Mouse (Mus musculus): ENCODE measurements around the gene Gm28048. TPM values are rescaled to one million over a fixed set of nuclear protein-coding genes. Genes with fewer than 3 reads are reported as not detected.

The Gm28048 gene
- total and polyA plus RNA-seq, 2 experiments = 13.0 TPM; not detected in 1

DNA sequence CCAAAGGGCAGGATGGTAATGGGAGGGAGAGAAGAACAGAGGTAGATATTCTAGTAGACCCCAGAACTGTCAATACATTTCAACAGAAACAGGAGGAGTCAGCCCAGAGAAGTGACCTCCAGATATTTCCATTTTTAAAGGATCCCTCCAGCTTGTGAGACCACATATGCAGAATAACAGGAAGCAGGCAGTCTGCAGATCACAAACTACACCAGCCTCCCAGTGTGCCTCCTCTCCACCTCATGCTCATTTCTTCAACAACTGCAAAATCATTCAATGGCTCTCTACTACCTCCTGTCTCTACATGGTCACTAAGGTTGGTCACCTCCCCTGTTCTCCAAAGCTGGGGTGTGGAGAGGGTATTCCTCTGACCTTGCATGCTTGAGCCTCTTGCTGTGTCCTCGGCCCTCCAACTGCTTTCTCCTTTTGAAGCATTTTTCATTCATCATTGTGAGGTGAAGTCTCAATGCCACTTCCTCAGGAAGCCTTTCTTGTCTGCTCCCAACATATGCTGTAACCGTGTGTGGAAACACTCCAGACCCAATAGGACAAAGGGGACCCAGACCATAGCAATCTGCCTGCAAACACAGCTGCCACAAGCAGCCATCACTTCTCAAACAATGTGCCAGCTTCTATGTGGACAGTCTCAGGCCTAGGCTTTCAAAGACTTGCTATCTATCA is 128.3 kb downstream of the Gm28048 start:
- WGBS = 64% methylated on average over 2 of the region's 2 CpGs
- no peak overlapping the region for H3K9ac ChIP-seq (ENCODE audit: low read depth, low read length)
- no peak overlapping the region for H3K4me3 ChIP-seq (ENCODE audit: insufficient read depth, low read depth, low read length)
- no peak for DNase-seq (ENCODE audit: extremely low read depth, low read depth, low spot score)
- peaks cover 32% of the 10 kb centered on the region for H3K4me1 ChIP-seq (ENCODE audit: control insufficient read depth, insufficient read depth, low read length)
- H3K27me3 ChIP-seq (ENCODE audit: control insufficient read depth, insufficient read depth, low read length) = no peaks in the 10 kb centered on the region
- H3K27ac ChIP-seq (replicated peaks; ENCODE audit: insufficient read depth, low read depth, low read length) = 0 out of 2 replicates have a peak overlapping the region, but pooled peaks have one; percentile 1
- no peak for TF ChIP-seq POLR2A (IDR thresholded peaks at IDR 0.05; ENCODE audit: extremely low read depth, insufficient read depth, low read length)
- no peak for TF ChIP-seq CTCF (IDR thresholded peaks at IDR 0.05; ENCODE audit: low read depth, low read length)
- no peaks in the 10 kb centered on the region for H3K36me3 ChIP-seq (ENCODE audit: control insufficient read depth, insufficient read depth, low read length)
- H3K79me2 ChIP-seq (ENCODE audit: control insufficient read depth, insufficient read depth, low read length) = peaks cover 55% of the 10 kb centered on the region

DNA sequence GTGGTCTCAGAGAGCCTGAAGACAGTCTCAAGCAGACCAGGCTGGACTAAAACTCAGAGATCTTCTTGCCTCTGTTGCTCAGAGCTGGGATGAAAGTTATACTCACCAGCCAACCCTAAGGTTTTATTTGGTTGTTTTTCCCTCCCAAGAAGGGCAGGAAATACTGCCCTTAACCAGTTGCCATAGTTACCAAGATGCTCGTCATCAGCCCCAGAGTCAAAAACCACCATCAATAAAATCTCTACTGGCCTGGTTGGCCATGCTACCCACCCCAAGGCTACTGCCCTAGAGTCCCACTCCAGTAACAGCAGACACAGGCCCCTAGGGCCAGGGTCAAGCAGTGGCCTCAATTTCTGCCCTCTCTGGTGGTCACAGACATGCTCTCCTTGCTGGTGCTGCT is 129.4 kb downstream of the Gm28048 start:
- peaks cover 40% of the 10 kb centered on the region for H3K4me1 ChIP-seq (ENCODE audit: control insufficient read depth, insufficient read depth, low read length)
- no peak for DNase-seq (ENCODE audit: extremely low read depth, low read depth, low spot score)
- WGBS = 70% methylated on average over 1 of the region's 1 CpGs
- H3K27ac ChIP-seq (replicated peaks; ENCODE audit: insufficient read depth, low read depth, low read length) = no peak overlapping the region
- H3K4me3 ChIP-seq (ENCODE audit: insufficient read depth, low read depth, low read length) = no peak overlapping the region
- H3K27me3 ChIP-seq (ENCODE audit: control insufficient read depth, insufficient read depth, low read length) = no peaks in the 10 kb centered on the region
- H3K79me2 ChIP-seq (ENCODE audit: control insufficient read depth, insufficient read depth, low read length) = peaks cover 56% of the 10 kb centered on the region
- no peaks in the 10 kb centered on the region for H3K36me3 ChIP-seq (ENCODE audit: control insufficient read depth, insufficient read depth, low read length)
- TF ChIP-seq CTCF (IDR thresholded peaks at IDR 0.05; ENCODE audit: low read depth, low read length) (no peak), POLR2A (IDR thresholded peaks at IDR 0.05; ENCODE audit: extremely low read depth, insufficient read depth, low read length) (no peak)
- no peak overlapping the region for H3K9ac ChIP-seq (ENCODE audit: low read depth, low read length)

DNA sequence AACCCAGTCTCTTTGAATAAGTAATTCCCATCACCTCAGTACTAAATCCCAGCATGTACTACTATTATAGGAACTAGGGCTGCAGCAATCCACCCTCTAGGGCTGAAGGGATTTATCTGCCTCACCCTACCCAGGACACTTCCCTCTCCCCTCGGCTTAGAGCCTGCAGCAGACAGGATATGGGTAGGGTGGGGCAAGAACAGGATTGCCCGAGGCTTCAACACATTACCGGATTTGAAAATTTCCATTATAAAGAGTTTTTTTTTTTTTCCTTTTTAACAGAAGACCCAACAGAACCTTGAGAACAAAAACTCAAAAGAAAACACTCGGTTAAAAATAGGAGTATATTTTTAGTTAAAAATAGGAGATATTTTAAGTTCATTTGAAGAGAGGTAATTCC is 130.5 kb downstream of the Gm28048 start:
- Histone ChIP-seq H3K4me3 (ENCODE audit: insufficient read depth, low read depth, low read length) (no peak overlapping the region), H3K27ac (replicated peaks; ENCODE audit: insufficient read depth, low read depth, low read length) (no peak overlapping the region), H3K9ac (ENCODE audit: low read depth, low read length) (no peak overlapping the region), H3K27me3 (ENCODE audit: control insufficient read depth, insufficient read depth, low read length) (no peaks in the 10 kb centered on the region), H3K79me2 (ENCODE audit: control insufficient read depth, insufficient read depth, low read length) (peaks cover 57% of the 10 kb centered on the region), H3K4me1 (ENCODE audit: control insufficient read depth, insufficient read depth, low read length) (peaks cover 43% of the 10 kb centered on the region), H3K36me3 (ENCODE audit: control insufficient read depth, insufficient read depth, low read length) (no peaks in the 10 kb centered on the region)
- WGBS = 68% methylated on average over 4 of the region's 4 CpGs
- no peak for TF ChIP-seq POLR2A (IDR thresholded peaks at IDR 0.05; ENCODE audit: extremely low read depth, insufficient read depth, low read length)
- TF ChIP-seq CTCF (IDR thresholded peaks at IDR 0.05; ENCODE audit: low read depth, low read length) = no peak
- DNase-seq (ENCODE audit: extremely low read depth, low read depth, low spot score) = no peak

DNA sequence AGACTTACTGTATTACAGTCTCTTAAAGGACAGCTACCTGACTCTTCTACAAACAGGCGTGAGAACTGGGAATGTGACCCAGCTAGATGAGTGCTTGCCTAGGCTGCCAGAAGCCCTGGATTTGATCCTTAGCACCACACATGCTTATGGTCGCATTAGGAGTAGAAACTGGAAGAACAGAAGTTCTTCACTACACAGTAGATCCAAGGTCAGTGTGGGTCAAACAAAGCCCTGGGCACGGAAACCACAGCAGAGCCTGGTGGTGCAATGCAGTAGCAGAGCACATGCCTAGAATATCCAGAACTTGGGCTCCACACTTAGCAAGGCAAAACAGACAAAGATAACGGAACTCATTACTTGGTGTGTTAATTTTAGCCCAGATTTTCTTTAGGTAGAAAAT is 131.8 kb downstream of the Gm28048 start:
- TF ChIP-seq CTCF (IDR thresholded peaks at IDR 0.05; ENCODE audit: low read depth, low read length) (0 out of 2 replicates have a peak, but pooled peaks have one; percentile 18), POLR2A (IDR thresholded peaks at IDR 0.05; ENCODE audit: extremely low read depth, insufficient read depth, low read length) (no peak)
- H3K9ac ChIP-seq (ENCODE audit: low read depth, low read length) = no peak overlapping the region
- no peak overlapping the region for H3K4me3 ChIP-seq (ENCODE audit: insufficient read depth, low read depth, low read length)
- peaks cover 53% of the 10 kb centered on the region for H3K4me1 ChIP-seq (ENCODE audit: control insufficient read depth, insufficient read depth, low read length)
- peak; percentile 72 for DNase-seq (ENCODE audit: extremely low read depth, low read depth, low spot score)
- H3K27me3 ChIP-seq (ENCODE audit: control insufficient read depth, insufficient read depth, low read length) = no peaks in the 10 kb centered on the region
- H3K27ac ChIP-seq (replicated peaks; ENCODE audit: insufficient read depth, low read depth, low read length) = peak overlapping the region; percentile 78
- WGBS = 17% methylated on average over 4 of the region's 4 CpGs
- peaks cover 62% of the 10 kb centered on the region for H3K79me2 ChIP-seq (ENCODE audit: control insufficient read depth, insufficient read depth, low read length)
- H3K36me3 ChIP-seq (ENCODE audit: control insufficient read depth, insufficient read depth, low read length) = no peaks in the 10 kb centered on the region

DNA sequence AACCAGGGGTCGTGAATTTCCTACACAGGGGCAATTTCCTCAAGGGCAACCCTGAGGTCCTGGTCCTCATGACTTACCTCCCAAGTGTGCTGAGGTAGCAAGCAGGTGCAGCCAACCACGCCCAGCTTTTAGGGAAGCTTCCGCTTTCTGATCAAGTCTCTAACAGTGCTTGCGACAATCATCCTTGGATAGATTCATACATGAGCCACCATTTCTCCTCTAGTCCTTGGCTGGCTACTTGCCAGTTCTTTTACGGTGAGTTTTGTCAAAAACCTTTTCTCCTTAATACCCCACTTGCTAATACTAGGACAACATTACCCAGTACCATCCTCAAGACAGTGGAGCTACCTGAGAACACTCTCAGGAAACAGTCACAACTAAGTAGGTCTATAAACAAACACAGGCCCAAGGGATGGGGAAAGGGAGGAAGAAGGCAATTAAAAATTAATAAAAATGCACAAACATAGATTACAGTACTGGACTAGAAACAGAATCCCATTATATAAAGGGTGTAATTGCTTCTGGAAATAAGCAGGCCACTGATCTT is 133.2 kb downstream of the Gm28048 start:
- Histone ChIP-seq H3K4me1 (ENCODE audit: control insufficient read depth, insufficient read depth, low read length) (peaks cover 55% of the 10 kb centered on the region), H3K27me3 (ENCODE audit: control insufficient read depth, insufficient read depth, low read length) (no peaks in the 10 kb centered on the region), H3K27ac (replicated peaks; ENCODE audit: insufficient read depth, low read depth, low read length) (peak overlapping the region; percentile 78), H3K36me3 (ENCODE audit: control insufficient read depth, insufficient read depth, low read length) (no peaks in the 10 kb centered on the region), H3K9ac (ENCODE audit: low read depth, low read length) (no peak overlapping the region), H3K4me3 (ENCODE audit: insufficient read depth, low read depth, low read length) (no peak overlapping the region), H3K79me2 (ENCODE audit: control insufficient read depth, insufficient read depth, low read length) (peaks cover 55% of the 10 kb centered on the region)
- TF ChIP-seq POLR2A (IDR thresholded peaks at IDR 0.05; ENCODE audit: extremely low read depth, insufficient read depth, low read length) (no peak), CTCF (IDR thresholded peaks at IDR 0.05; ENCODE audit: low read depth, low read length) (no peak)
- WGBS = 73% methylated on average over 5 of the region's 5 CpGs
- DNase-seq (ENCODE audit: extremely low read depth, low read depth, low spot score) = no peak
